Comparison of ENCODE assay signal across 8 mouse cellular contexts in the genomic region with DNA sequence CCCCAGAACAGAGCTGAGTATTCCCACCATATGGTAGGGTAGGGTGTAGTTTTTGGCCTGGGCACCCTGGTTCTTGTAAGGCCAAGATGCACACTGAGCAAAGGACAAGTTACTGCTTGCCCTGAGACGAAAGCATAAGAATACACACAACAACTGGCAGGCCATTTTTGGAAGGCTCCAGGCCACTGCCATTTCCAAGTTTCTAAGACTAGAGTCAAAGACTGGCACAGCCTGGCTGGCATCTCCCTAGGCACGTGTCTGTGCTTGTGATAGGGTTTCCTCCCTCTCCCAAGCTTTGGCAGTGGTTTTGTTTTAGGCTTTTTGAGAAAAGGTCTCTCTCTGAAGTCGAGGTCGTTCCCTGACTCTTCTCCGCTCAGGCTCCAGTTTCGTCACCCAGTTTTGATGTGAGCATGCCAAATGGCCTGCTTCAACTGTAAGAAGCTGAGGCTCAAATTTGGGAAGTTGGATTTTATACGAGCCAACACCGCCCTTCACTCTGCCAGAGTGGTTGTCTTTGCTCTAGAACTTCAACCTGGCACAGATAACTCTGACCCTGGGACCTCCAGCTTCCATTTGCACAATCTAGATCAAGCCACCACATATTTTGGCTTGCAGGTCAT. TPM values are rescaled to one million over a fixed set of nuclear protein-coding genes. Genes with fewer than 3 reads are reported as not detected.
DNase-seq lines count a peak whose midpoint lies in the region; ATAC-seq lines count a peak whose summit lies in the region.

No protein-coding gene starts in this region.

- 80% methylated on average over 8 of the region's 8 CpGs for WGBS in embryonic facial prominence, embryonic 10.5 days
- WGBS in limb, embryonic 15.5 days, result 66% methylated on average over 8 of the region's 8 CpGs

- peak overlapping the region; percentile 8; the same call in 1 of the 2 replicates for H3K4me3 ChIP-seq in embryonic facial prominence, embryonic 10.5 days
- no peak overlapping the region for H3K4me3 ChIP-seq in limb, embryonic 15.5 days

- no peaks in the 10 kb centered on the region for H3K9me3 ChIP-seq in embryonic facial prominence, embryonic 10.5 days
- H3K9me3 ChIP-seq in limb, embryonic 15.5 days, result no peaks in the 10 kb centered on the region

- peaks cover 20% of the 10 kb centered on the region for H3K4me1 ChIP-seq in embryonic facial prominence, embryonic 10.5 days
- H3K4me1 ChIP-seq in limb, embryonic 15.5 days, result 0 out of 2 replicates have a peak, but pooled peaks cover 8% of the 10 kb centered on the region

- peaks cover 46% of the 10 kb centered on the region for H3K36me3 ChIP-seq in embryonic facial prominence, embryonic 10.5 days (replicated peaks)
- H3K36me3 ChIP-seq in limb, embryonic 15.5 days, result peaks cover 44% of the 10 kb centered on the region

- H3K4me2 ChIP-seq in limb, embryonic 15.5 days, result no peak overlapping the region

- peak; percentile 32 for DNase-seq in cerebellum, adult 11-12 months
- DNase-seq in cerebellum, adult 11 months, result no peak
- DNase-seq in kidney, postnatal 10 days, result peak; percentile 7
- DNase-seq in kidney, postnatal 4 days, result no peak
- DNase-seq in embryonic facial prominence, embryonic 10.5 days (ENCODE audit: low spot score), result no peak
- no peak for DNase-seq in right cerebral cortex, adult 2 months (ENCODE audit: low spot score in 2 of 2)
- no peak for DNase-seq in thymus, postnatal 10 days (ENCODE audit: low spot score in 2 of 2)

- 0 out of 2 replicates have a peak, but pooled peaks cover 2% of the 10 kb centered on the region for H3K27me3 ChIP-seq in embryonic facial prominence, embryonic 10.5 days (replicated peaks; ENCODE audit: low read depth, poor library complexity, severe bottlenecking)
- H3K27me3 ChIP-seq in limb, embryonic 15.5 days, result no peaks in the 10 kb centered on the region

- ATAC-seq in limb, embryonic 15.5 days (ENCODE audit: insufficient number of reproducible peaks, low FRiP score, low TSS enrichment, low read depth), result no peak

- no peak overlapping the region for H3K9ac ChIP-seq in limb, embryonic 15.5 days

- 0 out of 2 replicates have a peak overlapping the region, but pooled peaks have one; percentile 24 for H3K27ac ChIP-seq in embryonic facial prominence, embryonic 10.5 days (replicated peaks)
- peak overlapping the region; percentile 19 for H3K27ac ChIP-seq in limb, embryonic 15.5 days

RNA-seq across cellular contexts. Expression of gene Rras, which starts 8.0 kb away (rescaled TPM):
- 18.8 and 20.3 TPM in 2 replicates for polyA plus RNA-seq in embryonic facial prominence, embryonic 10.5 days (2016; fragmentation: Nextera tagmentation; extraction: Ambion mirVana)
- polyA plus RNA-seq in limb, embryonic 15.5 days (2015; fragmentation: Nextera tagmentation; extraction: Ambion mirVana), result 44.9 and 49.1 TPM in 2 replicates

RNA-seq across cellular contexts. Expression of gene Scaf1, which starts 9.5 kb away (rescaled TPM):
- polyA plus RNA-seq in embryonic facial prominence, embryonic 10.5 days (2016; fragmentation: Nextera tagmentation; extraction: Ambion mirVana), result 46.2 and 47.9 TPM in 2 replicates
- 34.8 TPM in 2 replicates for polyA plus RNA-seq in limb, embryonic 15.5 days (2015; fragmentation: Nextera tagmentation; extraction: Ambion mirVana)

RNA-seq across cellular contexts. Expression of gene Prr12, which starts 27.0 kb away (rescaled TPM):
- 13.4 and 14.9 TPM in 2 replicates for polyA plus RNA-seq in embryonic facial prominence, embryonic 10.5 days (2016; fragmentation: Nextera tagmentation; extraction: Ambion mirVana)
- 9.3 and 11.5 TPM in 2 replicates for polyA plus RNA-seq in limb, embryonic 15.5 days (2015; fragmentation: Nextera tagmentation; extraction: Ambion mirVana)

RNA-seq across cellular contexts. Expression of gene Bcl2l12, which starts 27.2 kb away (rescaled TPM):
- 87.0 and 90.7 TPM in 2 replicates for polyA plus RNA-seq in embryonic facial prominence, embryonic 10.5 days (2016; fragmentation: Nextera tagmentation; extraction: Ambion mirVana)
- 58.8 and 59.4 TPM in 2 replicates for polyA plus RNA-seq in limb, embryonic 15.5 days (2015; fragmentation: Nextera tagmentation; extraction: Ambion mirVana)

RNA-seq across cellular contexts. Expression of gene Irf3, which starts 28.3 kb away (rescaled TPM):
- polyA plus RNA-seq in embryonic facial prominence, embryonic 10.5 days (2016; fragmentation: Nextera tagmentation; extraction: Ambion mirVana), result 70.3 and 77.5 TPM in 2 replicates
- 101 and 105 TPM in 2 replicates for polyA plus RNA-seq in limb, embryonic 15.5 days (2015; fragmentation: Nextera tagmentation; extraction: Ambion mirVana)

Comparison
In these comparisons a context has a peak if more than half of its experiments do, and no peak if none do; other contexts are left out.
1. DNase-seq: peak in cerebellum, adult 11-12 months (single experiment) and kidney, postnatal 10 days (single experiment); none in cerebellum, adult 11 months (single experiment), kidney, postnatal 4 days (0 of 2), embryonic facial prominence, embryonic 10.5 days (single experiment), right cerebral cortex, adult 2 months (0 of 2) and thymus, postnatal 10 days (0 of 2).